Mouse (Mus musculus) limb, embryonic 11.5 days (tissue): ENCODE measurements around the gene Cd72. TPM values are rescaled to one million over a fixed set of nuclear protein-coding genes. Genes with fewer than 3 reads are reported as not detected.
A peak's percentile ranks its signal among the peaks of the same experiment; 100 is the strongest.

Source experiments
- ATAC-seq: fragments of 200-750 bp; cut with Nextera tagmentation; 2 replicates; pipeline ENCODE4 v1.8.0; 2017; ENCODE audit warnings: low read depth; ENCODE audit not compliant: insufficient number of reproducible peaks, low FRiP score, low TSS enrichment
- DNase-seq: peaks from one replicate; pipeline ENCODE4 v3.0.0-alpha.2; 2015; ENCODE audit warnings: low spot score
- H3K27ac ChIP-seq: fragments of 300-500 bp; sonication (generic); replicated peaks from 2 replicates; pipeline ENCODE4 v1.5.1; 2014; ENCODE audit warnings: low read depth, mild to moderate bottlenecking, low read length
- H3K27me3 ChIP-seq: fragments of 300-500 bp; sonication (generic); 2 replicates; pipeline ENCODE4 v1.6.1; 2014; ENCODE audit warnings: mild to moderate bottlenecking, low read length, mixed read lengths; ENCODE audit not compliant: control insufficient read depth, insufficient read depth
- H3K36me3 ChIP-seq: fragments of 300-500 bp; sonication (generic); 2 replicates; pipeline ENCODE4 v1.6.1; 2014; ENCODE audit warnings: mild to moderate bottlenecking, low read length, moderate library complexity, mixed read lengths; ENCODE audit not compliant: control insufficient read depth, insufficient read depth
- H3K4me1 ChIP-seq: fragments of 300-500 bp; sonication (generic); 2 replicates; pipeline ENCODE4 v1.6.1; 2014; ENCODE audit warnings: low read length, mixed read lengths; ENCODE audit not compliant: control insufficient read depth, insufficient read depth
- H3K4me2 ChIP-seq: fragments of 300-500 bp; sonication (generic); 2 replicates; pipeline ENCODE4 v1.6.1; 2014; ENCODE audit warnings: low read depth, mild to moderate bottlenecking, moderate library complexity; ENCODE audit not compliant: severe bottlenecking
- H3K4me3 ChIP-seq: fragments of 300-500 bp; sonication (generic); 2 replicates; pipeline ENCODE4 v1.5.1; 2014; ENCODE audit warnings: low read depth, low read length
- H3K9ac ChIP-seq: fragments of 300-500 bp; sonication (generic); 2 replicates; pipeline ENCODE4 v1.6.1; 2014; ENCODE audit warnings: mild to moderate bottlenecking, low read length
- H3K9me3 ChIP-seq: fragments of 300-500 bp; sonication (generic); 2 replicates; pipeline ENCODE4 v1.6.1; 2016; ENCODE audit warnings: low read length; ENCODE audit not compliant: control insufficient read depth
- WGBS: fragments of 180-500 bp; shearing (Covaris S2); extraction: QIAGEN DNeasy Blood & Tissue Kit; methylation state at CpG from one replicate; pipeline ENCODE4 v1.1.7; 2014; 5-methylcytosine and 5-hydroxymethylcytosine counted together
- polyA plus RNA-seq: library from polyadenylated mRNA; unstranded; fragments of >200 nt; fragmentation: Nextera tagmentation; extraction: Ambion mirVana; gene quantifications from 2 replicates; pipeline ENCODE4 v1.2.1, GENCODE M21; 2014

The Cd72 gene
- polyA plus RNA-seq, 1 experiment from 2014 or later = 4.0 TPM

DNA sequence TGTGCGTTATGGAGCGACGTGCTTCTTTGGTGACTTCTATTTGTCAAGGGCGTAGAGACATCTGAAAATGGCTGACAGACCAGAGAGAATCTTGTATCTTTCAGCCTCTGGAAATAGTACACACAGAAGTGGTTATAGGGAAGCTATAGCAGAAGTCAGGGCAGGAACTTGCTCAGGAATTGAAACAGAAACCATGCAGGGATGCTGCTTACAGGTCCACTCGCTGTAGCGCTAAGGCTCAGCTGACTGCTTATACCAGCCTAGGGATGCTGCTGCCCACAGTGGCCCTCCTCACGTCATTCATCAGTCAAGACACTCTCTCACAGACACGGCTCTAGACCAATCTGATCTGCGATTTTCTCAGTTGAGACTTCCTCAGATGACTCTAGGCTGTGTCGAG lies 15.9 kb upstream of the Cd72 start:
- Histone ChIP-seq H3K9me3 (no peaks in the 10 kb centered on the region), H3K4me1 (no peaks in the 10 kb centered on the region), H3K27me3 (no peaks in the 10 kb centered on the region), H3K27ac (no peak overlapping the region), H3K9ac (no peak overlapping the region), H3K4me3 (no peak overlapping the region), H3K36me3 (no peaks in the 10 kb centered on the region), H3K4me2 (no peak overlapping the region)
- no peak for ATAC-seq
- 94% methylated on average over 10 of the region's 10 CpGs for WGBS
- DNase-seq = no peak

GRCm38 (mm10) chr4:43466872-43467271 lies 12.4 kb upstream of the Cd72 start:
- no peak overlapping the region for H3K27ac ChIP-seq
- H3K36me3 ChIP-seq = no peaks in the 10 kb centered on the region
- DNase-seq (no peak), ATAC-seq (no peak)
- H3K27me3 ChIP-seq = no peaks in the 10 kb centered on the region
- no peaks in the 10 kb centered on the region for H3K4me1 ChIP-seq
- no peak overlapping the region for H3K4me2 ChIP-seq
- no peaks in the 10 kb centered on the region for H3K9me3 ChIP-seq
- no peak overlapping the region for H3K4me3 ChIP-seq
- H3K9ac ChIP-seq = no peak overlapping the region
- 87% methylated on average over 7 of the region's 7 CpGs for WGBS

GRCm38 (mm10) chr4:43465935-43466334 lies 11.5 kb upstream of the Cd72 start:
- Histone ChIP-seq H3K4me1 (no peaks in the 10 kb centered on the region), H3K27ac (no peak overlapping the region), H3K4me3 (no peak overlapping the region), H3K36me3 (no peaks in the 10 kb centered on the region), H3K27me3 (no peaks in the 10 kb centered on the region), H3K4me2 (no peak overlapping the region), H3K9me3 (no peaks in the 10 kb centered on the region), H3K9ac (no peak overlapping the region)
- DNase-seq (no peak), ATAC-seq (no peak)
- 89% methylated on average over 6 of the region's 6 CpGs for whole genome bisulfite sequencing

- no peak for ATAC-seq
- WGBS = 92% methylated on average over 5 of the region's 5 CpGs
- H3K27me3 ChIP-seq = no peaks in the 10 kb centered on the region
Measured at GRCm38 (mm10) chr4:43463102-43463501, 8.7 kb upstream of the Cd72 start.

GRCm38 (mm10) chr4:43457124-43457523 lies 2.7 kb upstream of the Cd72 start:
- Histone ChIP-seq H3K27ac (no peak overlapping the region), H3K9me3 (no peaks in the 10 kb centered on the region), H3K36me3 (no peaks in the 10 kb centered on the region), H3K4me3 (no peak overlapping the region), H3K4me2 (no peak overlapping the region), H3K27me3 (peaks cover 30% of the 10 kb centered on the region), H3K9ac (no peak overlapping the region), H3K4me1 (no peaks in the 10 kb centered on the region)
- DNase-seq (no peak), ATAC-seq (no peak)
- 21% methylated on average over 8 of the region's 8 CpGs for WGBS

More at GRCm38 (mm10) chr4:43463102-43463501, 8.7 kb upstream of the Cd72 start:
- DNase-seq = no peak
- Histone ChIP-seq H3K4me2 (no peak overlapping the region), H3K9me3 (no peaks in the 10 kb centered on the region), H3K9ac (no peak overlapping the region), H3K27ac (no peak overlapping the region), H3K4me1 (no peaks in the 10 kb centered on the region), H3K4me3 (no peak overlapping the region), H3K36me3 (no peaks in the 10 kb centered on the region)

- DNase-seq = no peak
- peaks cover 30% of the 10 kb centered on the region for H3K27me3 ChIP-seq
- H3K9ac ChIP-seq = no peak overlapping the region
- H3K4me3 ChIP-seq = no peak overlapping the region
- no peaks in the 10 kb centered on the region for H3K9me3 ChIP-seq
- H3K4me1 ChIP-seq = no peaks in the 10 kb centered on the region
- H3K36me3 ChIP-seq = no peaks in the 10 kb centered on the region
- H3K4me2 ChIP-seq = no peak overlapping the region
- ATAC-seq = no peak
- H3K27ac ChIP-seq = no peak overlapping the region
- WGBS = 19% methylated on average over 4 of the region's 4 CpGs
Measured at GRCm38 (mm10) chr4:43456470-43456869, 2.0 kb upstream of the Cd72 start.

GRCm38 (mm10) chr4:43453413-43453812 lies 1.0 kb downstream of the Cd72 start:
- Histone ChIP-seq H3K9ac (peak overlapping the region; percentile 45; the same call in 1 of the 2 replicates), H3K4me3 (peak overlapping the region; percentile 14), H3K27me3 (peaks cover 30% of the 10 kb centered on the region), H3K36me3 (no peaks in the 10 kb centered on the region), H3K9me3 (no peaks in the 10 kb centered on the region), H3K27ac (no peak overlapping the region), H3K4me2 (peak overlapping the region; percentile 44), H3K4me1 (no peaks in the 10 kb centered on the region)
- ATAC-seq = no peak
- peak; percentile 39 for DNase-seq
- WGBS = under 1% methylated on average over 18 of the region's 18 CpGs

DNA sequence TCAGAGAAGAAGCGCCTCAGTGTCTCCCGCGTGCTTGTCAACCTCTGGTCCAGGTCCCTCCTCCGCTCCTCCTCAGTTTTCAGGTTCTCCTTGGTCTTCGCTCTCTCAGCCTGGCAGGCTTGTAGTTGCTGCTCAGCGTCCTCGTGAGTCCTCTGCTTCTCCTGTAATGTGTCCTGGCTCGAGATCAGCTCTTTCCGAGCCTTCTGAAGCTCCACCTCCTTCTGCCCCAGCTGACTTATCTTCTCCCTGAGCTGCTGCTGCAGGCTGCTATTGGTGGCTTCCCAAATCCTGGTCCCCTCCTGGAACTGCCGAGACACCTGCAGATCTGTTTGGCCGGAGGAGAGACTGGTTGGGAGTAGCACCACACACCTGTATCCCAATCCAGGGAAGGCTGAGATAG lies 2.1 kb downstream of the Cd72 start:
- Histone ChIP-seq H3K4me1 (no peaks in the 10 kb centered on the region), H3K4me2 (no peak overlapping the region), H3K27ac (no peak overlapping the region), H3K36me3 (no peaks in the 10 kb centered on the region), H3K4me3 (no peak overlapping the region), H3K9me3 (no peaks in the 10 kb centered on the region), H3K9ac (no peak overlapping the region), H3K27me3 (peaks cover 28% of the 10 kb centered on the region)
- no peak for DNase-seq
- 56% methylated on average over 11 of the region's 11 CpGs for WGBS
- ATAC-seq = no peak

- Histone ChIP-seq H3K9me3 (no peaks in the 10 kb centered on the region), H3K9ac (no peak overlapping the region), H3K4me1 (peaks cover 9% of the 10 kb centered on the region), H3K4me3 (no peak overlapping the region), H3K27me3 (peaks cover 13% of the 10 kb centered on the region), H3K27ac (no peak overlapping the region), H3K36me3 (peaks cover 8% of the 10 kb centered on the region), H3K4me2 (no peak overlapping the region)
- no peak for DNase-seq
- WGBS = 83% methylated on average over 3 of the region's 3 CpGs
- ATAC-seq = no peak
Measured at GRCm38 (mm10) chr4:43448554-43448953, 5.9 kb downstream of the Cd72 start.
